Mouse (Mus musculus) forebrain, embryonic 12.5 days (tissue): ENCODE measurements at regions not wholly inside any gene's neighbourhood (a gene's known extent, or its start where the extent isn't known, plus 50 kb on each side); places are given as distances from the start of the nearest gene placed in this dataset.

Experiments used
- ATAC-seq: fragments of 200-750 bp; cut with Nextera tagmentation; 2 replicates; pipeline ENCODE4 v1.8.0; 2017; ENCODE audit warnings: moderate TSS enrichment; ENCODE audit not compliant: low FRiP score
- H3K27ac ChIP-seq: fragments of 300-500 bp; sonication (generic); 2 replicates; pipeline ENCODE4 v1.5.1; 2016; ENCODE audit warnings: mild to moderate bottlenecking
- H3K27me3 ChIP-seq: fragments of 300-500 bp; sonication (generic); 2 replicates; pipeline ENCODE4 v1.6.1; 2016; ENCODE audit warnings: mild to moderate bottlenecking
- H3K36me3 ChIP-seq: fragments of 300-500 bp; sonication (generic); replicated peaks from 2 replicates; pipeline ENCODE4 v1.6.1; 2016; ENCODE audit warnings: mild to moderate bottlenecking
- H3K4me1 ChIP-seq: fragments of 300-500 bp; sonication (generic); 2 replicates; pipeline ENCODE4 v1.6.1; 2016
- H3K4me2 ChIP-seq: fragments of 300-500 bp; sonication (generic); 2 replicates; pipeline ENCODE4 v1.6.1; 2016; ENCODE audit warnings: mild to moderate bottlenecking, moderate library complexity
- H3K4me3 ChIP-seq: fragments of 300-500 bp; sonication (generic); replicated peaks from 2 replicates; pipeline ENCODE4 v1.5.1; 2016; ENCODE audit warnings: mild to moderate bottlenecking
- H3K9ac ChIP-seq: fragments of 300-500 bp; sonication (generic); 2 replicates; pipeline ENCODE4 v1.6.1; 2016; ENCODE audit warnings: mild to moderate bottlenecking
- H3K9me3 ChIP-seq: fragments of 300-500 bp; sonication (generic); 2 replicates; pipeline ENCODE4 v1.6.1; 2016
- WGBS: fragments of 180-500 bp; shearing (Covaris S2); methylation state at CpG from one replicate; pipeline ENCODE4 v1.1.7; 2016; 5-methylcytosine and 5-hydroxymethylcytosine counted together

DNA sequence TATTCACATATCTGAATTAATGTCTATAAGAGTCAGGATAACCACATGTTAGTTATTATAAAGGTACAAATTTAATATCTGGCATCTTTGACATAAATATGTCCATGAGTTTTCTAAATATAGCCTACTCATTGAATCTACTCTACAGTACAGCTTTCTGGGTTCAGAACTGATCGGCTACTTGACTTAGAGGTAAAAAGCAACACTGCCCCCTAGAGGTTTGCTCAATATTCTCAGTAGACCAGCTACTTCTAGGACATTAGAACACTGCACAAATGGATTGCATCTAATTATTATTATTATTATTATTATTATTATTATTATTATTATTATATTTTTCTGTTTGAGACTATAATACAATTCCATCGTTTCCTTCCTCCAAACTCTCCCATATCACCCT lies 418.8 kb upstream of the Tpm3-rs7 start:
- Histone ChIP-seq H3K27ac (no peak overlapping the region), H3K27me3 (no peaks in the 10 kb centered on the region), H3K9me3 (no peaks in the 10 kb centered on the region), H3K4me2 (no peak overlapping the region), H3K4me1 (no peaks in the 10 kb centered on the region), H3K4me3 (no peak overlapping the region), H3K9ac (no peak overlapping the region), H3K36me3 (no peaks in the 10 kb centered on the region)
- WGBS, result 38% methylated on average over 2 of the region's 2 CpGs
- ATAC-seq, result peak; percentile 81; the same call in 1 of the 2 replicates

DNA sequence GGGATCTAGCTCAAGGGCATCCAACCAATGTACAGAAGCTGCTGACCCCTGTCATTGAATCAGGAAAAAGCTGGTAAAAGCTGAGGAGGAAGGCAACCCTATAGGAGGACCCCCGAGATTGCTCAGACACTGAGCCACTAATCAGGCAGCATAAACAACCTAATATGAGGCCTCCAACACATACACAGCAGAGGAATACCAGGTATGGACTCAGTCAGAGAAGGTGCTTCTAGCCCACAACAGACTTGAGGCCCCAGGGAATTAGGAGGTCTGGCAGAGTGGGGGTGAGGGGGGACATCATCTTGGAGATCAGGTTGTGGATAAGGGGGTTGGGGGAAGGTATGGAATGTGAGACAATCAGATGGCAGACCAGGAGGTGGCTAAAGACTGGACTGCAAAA lies 413.2 kb upstream of the Tpm3-rs7 start:
- no peaks in the 10 kb centered on the region for H3K27me3 ChIP-seq

DNA sequence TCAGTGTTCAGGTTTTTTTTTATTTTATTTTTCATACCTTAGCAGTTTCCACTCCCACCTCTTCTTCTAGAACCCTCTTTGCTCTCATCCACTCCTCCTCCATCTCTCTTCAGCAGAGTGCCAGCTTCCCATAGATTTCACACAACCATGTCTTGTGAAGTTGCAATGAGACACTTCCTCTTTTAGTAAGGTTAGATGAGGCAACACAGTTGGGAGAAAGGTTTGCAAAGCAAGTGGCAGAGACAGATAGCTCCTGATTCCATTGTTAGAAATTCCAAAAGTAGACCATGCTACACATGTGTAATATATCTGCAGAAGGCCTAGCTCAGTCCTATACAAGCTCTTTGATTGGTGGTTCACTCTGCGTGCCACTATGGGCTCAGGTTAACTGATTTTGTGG lies 397.3 kb upstream of the Tpm3-rs7 start:
- H3K27ac ChIP-seq, result no peak overlapping the region
- no peaks in the 10 kb centered on the region for H3K4me1 ChIP-seq
- ATAC-seq, result no peak
- no peaks in the 10 kb centered on the region for H3K36me3 ChIP-seq
- H3K9ac ChIP-seq, result no peak overlapping the region
- no peaks in the 10 kb centered on the region for H3K9me3 ChIP-seq
- no peak overlapping the region for H3K4me2 ChIP-seq
- no peaks in the 10 kb centered on the region for H3K27me3 ChIP-seq
- WGBS, result 96% methylated on average over 1 of the region's 1 CpGs
- H3K4me3 ChIP-seq, result no peak overlapping the region

More for the DNA sequence above, 413.2 kb upstream of the Tpm3-rs7 start:
- no peaks in the 10 kb centered on the region for H3K4me1 ChIP-seq
- ATAC-seq, result no peak
- H3K4me3 ChIP-seq, result no peak overlapping the region
- no peak overlapping the region for H3K4me2 ChIP-seq
- H3K9ac ChIP-seq, result no peak overlapping the region
- WGBS, result 71% methylated on average over 1 of the region's 1 CpGs
- no peak overlapping the region for H3K27ac ChIP-seq
- no peaks in the 10 kb centered on the region for H3K36me3 ChIP-seq
- H3K9me3 ChIP-seq, result no peaks in the 10 kb centered on the region
